Mouse (Mus musculus): ENCODE measurements around the gene Immp2l.

DNA sequence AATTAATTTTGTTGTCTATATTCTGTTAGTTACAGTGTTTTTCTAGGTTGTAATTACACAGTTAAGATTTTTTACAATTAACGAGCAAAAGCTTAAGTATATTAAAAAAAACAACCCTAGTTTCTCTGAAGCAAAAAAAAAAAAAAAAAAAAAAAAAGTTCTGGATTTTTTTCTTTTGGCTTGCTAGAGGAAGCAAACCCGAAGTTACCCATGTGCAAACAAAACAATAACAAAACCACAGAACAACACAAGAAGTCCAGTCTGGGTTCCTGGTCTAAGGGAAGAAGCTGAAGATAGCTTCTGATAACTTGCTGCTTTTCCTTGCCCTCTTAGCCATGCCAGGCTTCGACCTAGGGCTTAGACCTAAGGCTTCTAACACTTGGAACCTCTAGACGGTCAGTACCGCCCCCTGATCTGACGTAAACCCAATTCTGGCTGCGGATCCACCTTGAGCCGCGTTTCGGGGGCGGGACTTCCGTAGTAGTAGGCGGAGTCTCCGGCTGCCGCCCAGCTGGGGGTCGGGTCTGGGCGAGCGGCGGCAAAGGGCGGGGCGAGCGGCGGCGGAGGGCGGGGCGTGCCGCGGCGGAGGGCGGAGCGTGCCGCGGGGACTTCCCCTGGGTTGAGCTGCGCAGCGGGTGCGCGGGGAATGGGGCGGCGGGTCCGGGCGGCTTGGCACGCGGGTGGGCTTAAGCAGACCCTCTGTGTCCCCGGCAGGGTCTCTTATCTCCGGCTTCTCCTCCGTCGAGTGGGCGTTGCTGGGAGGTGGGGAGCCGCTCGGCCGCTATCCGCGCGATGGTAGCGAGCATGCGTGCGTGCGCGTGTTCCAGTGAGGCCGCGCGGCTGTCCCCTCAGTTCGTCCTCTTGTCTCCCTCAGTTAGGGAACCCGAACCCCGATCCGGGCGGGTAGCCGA, at the start of gene Immp2l:
- TF ChIP-seq POLR2A (IDR thresholded peaks at IDR 0.05; ENCODE audit: low read depth, low read length) (no peak), CTCF (conservative IDR thresholded peaks at IDR 0.05; ENCODE audit: insufficient read depth, insufficient read length, low read depth, low read length) (no peak)

Measured in kidney, adult 2 months (tissue).